Mouse (Mus musculus) layer of hippocampus, adult 2 months (tissue): ENCODE data around the gene Ascl2. TPM values are rescaled to one million over a fixed set of nuclear protein-coding genes. Genes with fewer than 3 reads are reported as not detected.
A peak's percentile ranks its signal among the peaks of the same experiment; 100 is the strongest.

Source experiments
- DNase-seq, 2 experiments: peaks; one replicate each; pipeline ENCODE4 v3.0.0; 2022; ENCODE audit warnings: low spot score in 2 of 2
- H3K27ac ChIP-seq: fragments of 200-600 bp; 2 replicates; pipeline ENCODE4 v1.8.1; 2022
- H3K4me3 ChIP-seq: fragments of 200-600 bp; 2 replicates; pipeline ENCODE4 v1.8.1; 2022; ENCODE audit warnings: mild to moderate bottlenecking
- CTCF ChIP-seq: fragments of 200-600 bp; conservative IDR thresholded peaks from 2 replicates; pipeline ENCODE4 v1.8.1; 2022; ENCODE audit warnings: antibody characterized with exemption, mild to moderate bottlenecking, moderate library complexity
- long read RNA-seq, 2 experiments: library from polyadenylated mRNA; stranded (forward); transcript quantifications; one replicate each; pipeline ENCODE4 v2.0.0; 2021; ENCODE audit warnings: borderline mapping rate in 2 of 2
- total RNA-seq, 2 experiments: library from RNA; stranded (reverse); gene quantifications; 2 replicates each; pipeline ENCODE4 v1.2.3; 2021

Gene Ascl2
- total RNA-seq: under 1 TPM; 0.28 to 0.37 TPM
- long read RNA-seq, experiment 1, partial matches to known transcripts: 1 of 1 reads
- long read RNA-seq, experiment 1, other reads (novel, unspliced or antisense): 0 of 1 reads
- long read RNA-seq, experiment 2: 0 reads

DNA sequence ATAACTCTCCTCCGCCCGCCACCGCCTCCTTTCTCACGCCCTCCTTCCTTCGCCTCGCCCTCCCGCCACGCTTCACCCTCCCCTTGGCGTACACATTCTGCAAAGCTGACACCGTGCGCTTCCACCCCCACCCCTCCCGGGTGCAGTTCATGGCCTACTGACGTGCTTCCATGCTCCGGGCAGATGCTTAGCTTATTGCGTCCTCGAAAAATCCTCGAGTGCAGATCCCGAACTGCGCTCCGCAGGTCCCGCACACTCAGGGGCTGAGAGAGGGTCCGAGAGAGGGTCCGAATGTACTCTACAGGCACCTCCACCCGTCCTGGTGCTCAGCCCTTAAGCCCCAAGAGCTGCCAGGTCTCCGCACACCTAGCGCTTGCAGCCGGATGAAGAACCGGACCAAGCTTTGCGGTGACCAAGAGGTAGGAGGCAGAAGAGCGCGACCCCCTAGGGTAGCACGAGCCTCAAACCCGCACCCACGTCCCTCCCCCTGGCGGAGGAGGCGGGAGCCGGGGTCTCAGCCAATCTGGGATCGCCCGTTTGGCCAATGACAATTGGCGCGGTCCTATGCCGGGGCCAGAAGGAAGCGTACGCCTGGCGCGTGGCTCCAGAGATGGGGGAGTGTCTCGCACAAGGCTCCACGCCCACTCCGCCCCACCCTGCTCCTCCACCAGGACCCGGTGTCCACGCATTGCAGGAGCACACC lies at the start of gene Ascl2:
Gene Ascl2, minus strand, starts transcription at position 456 of the 703 bp plus-strand sequence.
- Histone ChIP-seq H3K27ac (no peak within 1 kb of the TSS), H3K4me3 (peak within 1 kb of the TSS; percentile 55)
- TF ChIP-seq CTCF: no peak; the same call in 1 of the 2 replicates
- DNase-seq: peak in 1 of 2 experiments; percentile 10

DNA sequence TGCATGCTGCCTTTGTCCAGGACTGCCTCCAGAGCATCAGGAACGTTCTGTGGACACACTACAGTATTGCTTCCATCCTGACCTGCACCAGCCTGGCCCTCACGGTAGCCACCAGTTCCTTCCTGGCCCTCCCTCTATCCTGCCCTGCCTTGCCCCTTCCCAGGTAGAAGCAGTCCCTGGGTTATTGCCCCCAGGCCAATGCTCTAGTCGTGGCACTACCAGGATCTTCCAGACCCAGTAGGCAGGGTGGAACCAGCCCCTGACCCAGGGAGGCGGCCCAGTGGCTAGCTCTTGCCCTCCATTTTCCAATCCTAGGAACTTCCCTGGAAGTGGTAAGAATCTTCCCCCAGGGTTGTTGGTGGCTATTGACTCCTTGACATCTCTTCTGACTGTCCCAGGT lies 48.1 kb upstream of the Ascl2 start:
- DNase-seq: no peak
- TF ChIP-seq CTCF: no peak
- Histone ChIP-seq H3K27ac (peak overlapping the region; percentile 56), H3K4me3 (no peak overlapping the region)

GRCm38 (mm10) chr7:143016424-143017142 lies 47.5 kb upstream of the Ascl2 start:
- TF ChIP-seq CTCF: no peak
- Histone ChIP-seq H3K27ac (peak overlapping the region; percentile 85), H3K4me3 (no peak overlapping the region)
- DNase-seq: no peak

GRCm38 (mm10) chr7:143015755-143016423 lies 46.8 kb upstream of the Ascl2 start:
- peak overlapping the region; percentile 85 for H3K27ac ChIP-seq
- peak; percentile 74 to 79 for DNase-seq
- no peak for TF ChIP-seq CTCF
- no peak overlapping the region for H3K4me3 ChIP-seq

DNA sequence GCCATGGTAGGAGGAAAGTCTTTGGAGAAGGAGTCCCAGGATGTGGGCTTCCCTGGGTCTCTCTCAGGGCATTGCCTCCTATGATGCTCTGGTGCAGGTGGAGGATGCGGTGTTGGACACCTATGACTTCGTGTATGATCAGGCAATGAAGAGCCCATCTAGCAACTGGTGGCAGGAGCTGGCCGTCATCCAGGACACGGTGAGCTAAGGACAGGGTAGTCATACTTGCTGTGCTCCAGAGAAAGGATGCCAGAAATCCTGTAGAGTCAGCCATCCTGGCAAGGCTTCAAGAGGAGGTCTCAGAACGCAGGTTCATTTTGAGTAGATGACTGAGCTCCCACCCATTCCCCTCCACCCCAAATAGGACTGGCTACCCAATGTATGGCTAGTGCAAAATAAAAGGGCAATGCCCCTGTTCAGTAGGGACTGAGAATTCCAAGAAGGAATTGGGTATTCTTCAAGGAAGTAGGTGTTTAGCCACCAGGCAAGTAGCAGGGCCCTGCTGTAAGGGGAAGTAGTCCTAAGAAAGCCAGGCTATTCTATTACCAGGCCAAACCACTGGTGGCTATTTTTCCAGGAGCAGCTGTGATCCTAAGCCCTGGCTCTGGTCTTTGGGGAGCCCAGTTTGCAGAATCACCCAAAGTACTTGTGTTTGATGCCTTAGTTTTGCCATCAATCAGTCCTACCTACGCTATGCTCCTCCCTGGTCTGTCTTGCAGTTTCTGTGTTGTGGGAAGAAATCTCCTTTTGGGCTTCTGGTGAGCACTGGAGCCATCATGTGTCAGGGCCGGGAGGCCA lies 46.0 kb upstream of the Ascl2 start:
- H3K4me3 ChIP-seq: no peak overlapping the region
- H3K27ac ChIP-seq: peak overlapping the region; percentile 78
- no peak for TF ChIP-seq CTCF
- no peak for DNase-seq

DNA sequence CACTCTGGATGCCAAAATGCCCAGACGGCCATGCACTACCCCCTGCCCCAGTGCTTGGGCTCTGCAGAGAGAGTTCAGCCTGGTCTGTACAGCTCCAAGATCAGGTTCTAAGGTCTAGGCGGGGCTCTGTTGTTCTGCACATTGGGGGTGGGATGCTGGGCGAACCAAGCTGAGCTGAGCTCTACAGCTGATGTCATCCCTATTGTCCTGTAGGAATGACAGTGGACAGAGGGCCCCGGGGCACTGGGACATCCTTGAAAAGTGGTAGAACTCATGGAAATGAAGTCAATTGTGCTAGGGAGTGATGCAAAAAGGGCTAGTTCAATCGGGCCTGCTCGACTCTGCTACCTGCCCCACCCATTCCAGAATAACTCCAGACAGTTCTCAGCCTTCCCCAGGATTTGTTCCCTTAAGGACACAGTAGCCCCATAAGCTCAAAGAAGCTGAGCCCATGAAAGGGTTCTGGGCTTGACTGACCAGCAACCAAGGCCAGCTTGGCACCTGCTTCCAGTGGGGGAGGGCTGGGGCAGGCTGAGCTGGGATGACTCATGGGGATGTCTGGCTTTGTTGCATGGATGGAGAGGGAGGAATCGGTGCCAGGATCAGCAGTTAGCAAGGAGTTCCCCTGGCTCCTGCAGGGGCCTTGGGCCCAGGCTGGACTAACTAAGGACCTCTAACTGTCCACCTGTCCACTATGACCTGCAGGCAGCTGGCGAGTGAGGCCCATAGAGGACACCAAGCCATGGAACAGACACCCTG lies 44.5 kb upstream of the Ascl2 start:
- Histone ChIP-seq H3K4me3 (no peak overlapping the region), H3K27ac (peak overlapping the region; percentile 78)
- no peak for TF ChIP-seq CTCF
- DNase-seq: peak; percentile 51

DNA sequence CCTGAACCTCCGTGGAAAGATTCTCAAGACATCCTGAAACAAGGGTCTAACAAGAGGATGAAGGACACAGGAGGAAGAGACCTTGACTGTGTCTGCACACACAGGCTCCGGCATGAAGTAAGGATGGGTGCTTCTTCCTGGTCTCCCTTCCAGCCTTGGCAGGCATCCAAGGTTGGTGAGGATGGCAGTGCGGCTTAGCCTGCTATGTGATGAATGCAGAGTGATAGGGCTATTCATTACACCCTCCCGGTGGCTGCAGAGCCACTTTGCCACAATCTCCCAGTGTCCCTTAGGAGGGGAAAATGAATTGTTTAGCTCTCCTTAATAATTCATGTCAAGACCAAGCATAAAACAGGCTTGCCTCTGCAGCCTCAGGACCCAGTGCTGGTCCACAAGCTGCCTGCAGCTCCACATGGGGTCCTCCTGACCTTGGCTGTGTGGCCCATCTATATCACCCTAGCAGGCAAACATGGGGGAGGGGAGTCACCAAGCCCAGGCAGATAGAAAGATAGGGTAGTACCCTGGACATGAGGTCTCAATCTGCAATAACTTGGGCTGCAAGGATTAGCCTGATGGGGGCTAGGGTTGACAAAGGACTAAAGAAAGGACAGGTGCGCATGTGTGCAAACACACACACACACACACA lies 43.3 kb upstream of the Ascl2 start:
- Histone ChIP-seq H3K27ac (peak overlapping the region; percentile 48), H3K4me3 (no peak overlapping the region)
- no peak for TF ChIP-seq CTCF
- no peak for DNase-seq

DNA sequence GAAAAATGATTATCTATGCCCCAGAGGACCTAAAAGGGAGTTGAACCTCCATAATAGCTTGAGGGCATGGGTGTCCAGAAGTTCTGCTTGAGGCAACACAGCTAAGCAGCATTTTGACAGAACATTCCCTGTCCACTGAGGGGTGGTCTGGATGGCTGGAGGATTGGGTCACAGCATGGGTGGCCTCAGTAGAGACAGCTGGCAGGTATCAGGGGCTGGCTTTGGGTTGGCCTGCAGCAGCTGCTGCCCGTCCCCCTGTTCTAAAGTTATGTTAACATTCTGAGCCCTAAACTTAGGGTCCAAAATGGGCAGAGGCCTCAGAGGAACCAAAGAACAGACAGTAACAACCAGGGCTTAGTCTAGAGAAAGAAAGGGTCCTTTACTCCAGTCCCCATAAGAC lies 42.2 kb upstream of the Ascl2 start:
- DNase-seq: no peak
- H3K4me3 ChIP-seq: no peak overlapping the region
- no peak overlapping the region for H3K27ac ChIP-seq
- TF ChIP-seq CTCF: no peak

GRCm38 (mm10) chr7:143009996-143010395 lies 40.9 kb upstream of the Ascl2 start:
- TF ChIP-seq CTCF: no peak
- DNase-seq: no peak
- H3K4me3 ChIP-seq: no peak overlapping the region
- H3K27ac ChIP-seq: peak overlapping the region; percentile 63; the same call in 1 of the 2 replicates

GRCm38 (mm10) chr7:143008996-143009665 lies 40.1 kb upstream of the Ascl2 start:
- no peak for TF ChIP-seq CTCF

More at GRCm38 (mm10) chr7:143008996-143009665, 40.1 kb upstream of the Ascl2 start:
- no peak for DNase-seq
- H3K27ac ChIP-seq: peak overlapping the region; percentile 63
- H3K4me3 ChIP-seq: no peak overlapping the region
